Mouse (Mus musculus): ENCODE results near the gene Erbb2.
"Not testable (repeated sequence)": the region's sequence is repeated elsewhere in the genome, so short reads cannot be mapped to it uniquely, and the experiment has no call there.

The Erbb2 gene

GRCm38 (mm10) chr11:98412273-98412796 lies at the start of gene Erbb2:
Gene Erbb2 (plus strand): TSS chr11:98412470.
- DNase-seq = no peak

GRCm38 (mm10) chr11:98363817-98364216 lies 48.5 kb upstream of the Erbb2 start:
- no peak for DNase-seq

- DNase-seq = no peak
Observed at GRCm38 (mm10) chr11:98364410-98364809, 47.9 kb upstream of the Erbb2 start.

- DNase-seq = peak; percentile 42
Observed at GRCm38 (mm10) chr11:98366290-98366689, 46.0 kb upstream of the Erbb2 start.

- peak; percentile 71 for DNase-seq
Observed at GRCm38 (mm10) chr11:98367171-98367862, 45.0 kb upstream of the Erbb2 start.

GRCm38 (mm10) chr11:98367863-98368186 lies 44.4 kb upstream of the Erbb2 start:
- no peak for DNase-seq

- no peak for DNase-seq
Observed at GRCm38 (mm10) chr11:98369337-98369736, 42.9 kb upstream of the Erbb2 start.

- DNase-seq = no peak
Observed at GRCm38 (mm10) chr11:98370588-98370987, 41.7 kb upstream of the Erbb2 start.

GRCm38 (mm10) chr11:98371556-98372240 lies 40.6 kb upstream of the Erbb2 start:
- no peak for DNase-seq

- DNase-seq = peak; percentile 67
Observed at GRCm38 (mm10) chr11:98372406-98372805, 39.9 kb upstream of the Erbb2 start.

- DNase-seq = no peak
Observed at GRCm38 (mm10) chr11:98373244-98373643, 39.0 kb upstream of the Erbb2 start.

- DNase-seq = no peak
Observed at GRCm38 (mm10) chr11:98374266-98374665, 38.0 kb upstream of the Erbb2 start.

GRCm38 (mm10) chr11:98376756-98377155 lies 35.5 kb upstream of the Erbb2 start:
- no peak for DNase-seq

- no peak for DNase-seq
Observed at GRCm38 (mm10) chr11:98377787-98378186, 34.5 kb upstream of the Erbb2 start.

- no peak for DNase-seq
Observed at GRCm38 (mm10) chr11:98379379-98379778, 32.9 kb upstream of the Erbb2 start.

GRCm38 (mm10) chr11:98380106-98380505 lies 32.2 kb upstream of the Erbb2 start:
- no peak for DNase-seq

GRCm38 (mm10) chr11:98381651-98382050 lies 30.6 kb upstream of the Erbb2 start:
- DNase-seq = no peak

GRCm38 (mm10) chr11:98382405-98382804 lies 29.9 kb upstream of the Erbb2 start:
- DNase-seq = not testable (repeated sequence)

GRCm38 (mm10) chr11:98383261-98384030 lies 28.8 kb upstream of the Erbb2 start, which contains the start of gene Tcap:
Gene Tcap (plus strand): TSS chr11:98383811.
- DNase-seq = no peak

GRCm38 (mm10) chr11:98384216-98384615 lies 28.1 kb upstream of the Erbb2 start:
- no peak for DNase-seq

- no peak for DNase-seq
Observed at GRCm38 (mm10) chr11:98384721-98385637, 27.3 kb upstream of the Erbb2 start.

All from thymus, postnatal 25 days (tissue).